Mouse (Mus musculus): ENCODE results near the gene Kcnma1. TPM values are rescaled to one million over a fixed set of nuclear protein-coding genes. Genes with fewer than 3 reads are reported as not detected.
A peak's percentile ranks its signal among the peaks of the same experiment; 100 is the strongest.

Gene Kcnma1
- polyA plus RNA-seq, 1 experiment from 2014 or later, result 2.8 TPM

DNA sequence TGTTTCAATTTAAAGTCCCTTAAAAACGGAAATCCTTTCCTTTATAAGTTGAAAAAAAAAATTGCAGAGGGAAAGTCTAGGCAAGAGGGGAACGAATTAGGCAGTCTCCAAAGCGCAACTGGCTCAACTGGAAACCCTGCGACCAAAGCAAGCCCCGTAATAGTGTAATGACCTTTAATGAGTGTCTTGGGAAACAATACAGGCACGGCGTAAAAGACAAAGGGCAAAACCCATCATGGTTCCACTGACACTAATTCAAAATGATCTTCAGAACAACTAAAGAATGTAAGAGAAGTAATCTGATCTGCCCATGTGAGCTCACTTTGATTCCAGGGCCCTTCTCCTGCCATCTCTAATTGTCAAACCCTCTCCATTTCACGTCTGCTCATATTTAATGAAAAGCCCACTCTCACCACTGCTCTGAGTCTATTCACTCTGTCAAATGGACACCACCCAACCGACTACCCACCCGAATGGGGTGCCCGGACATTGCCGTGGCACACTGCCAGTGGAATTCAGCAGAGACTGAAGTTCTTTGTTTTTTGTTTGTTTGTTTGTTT is 591.7 kb downstream of the Kcnma1 start:
- ChIA-PET POLR2A (no interaction called here), CTCF (no interaction called here)
- no peak for ATAC-seq
- DNase-seq (ENCODE audit: low read depth, low spot score), result no peak
- no peaks in the 10 kb centered on the region for H3K27me3 ChIP-seq
- TF ChIP-seq CTCF (IDR thresholded peaks at IDR 0.05), result no peak
- in situ Hi-C loops (cut with MboI; ENCODE audit: low pct_unique_long_range_greater_than_20kb), result loop anchor here (25.0 kb wide), 1 partner anchor 835 kb away; no protein-coding TSS in a partner anchor

DNA sequence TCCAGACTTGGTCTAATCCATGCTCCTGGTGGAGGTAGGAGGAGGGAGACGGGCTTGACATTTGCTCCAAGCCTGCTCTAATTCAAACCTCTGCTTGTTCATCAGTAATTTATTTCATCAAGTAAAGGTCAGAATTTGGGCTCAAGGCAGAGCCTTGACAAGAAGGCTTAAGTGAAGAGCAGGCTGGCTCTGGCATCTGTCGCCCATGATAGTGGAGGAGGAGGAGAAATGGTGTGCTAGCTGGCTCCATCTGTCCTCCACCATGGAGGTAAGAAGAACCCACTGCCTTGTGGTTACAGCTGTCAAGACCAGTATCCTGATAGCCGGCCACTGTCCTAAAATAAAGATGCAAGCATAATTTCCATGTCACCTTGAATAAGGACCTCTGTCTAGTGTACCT is 595.3 kb downstream of the Kcnma1 start:
- ATAC-seq (no peak), DNase-seq (ENCODE audit: low read depth, low spot score) (no peak)
- ChIA-PET POLR2A (no interaction called here), CTCF (interaction anchor here (1.1 kb wide), 1 partner anchor 10 kb away, joined by 3 read pairs; no protein-coding TSS in a partner anchor)
- TF ChIP-seq CTCF (IDR thresholded peaks at IDR 0.05), result no peak
- H3K27me3 ChIP-seq, result no peaks in the 10 kb centered on the region
- in situ Hi-C loops (cut with MboI; ENCODE audit: low pct_unique_long_range_greater_than_20kb), result loop anchor here (25.0 kb wide), 1 partner anchor 832 kb away; no protein-coding TSS in a partner anchor

DNA sequence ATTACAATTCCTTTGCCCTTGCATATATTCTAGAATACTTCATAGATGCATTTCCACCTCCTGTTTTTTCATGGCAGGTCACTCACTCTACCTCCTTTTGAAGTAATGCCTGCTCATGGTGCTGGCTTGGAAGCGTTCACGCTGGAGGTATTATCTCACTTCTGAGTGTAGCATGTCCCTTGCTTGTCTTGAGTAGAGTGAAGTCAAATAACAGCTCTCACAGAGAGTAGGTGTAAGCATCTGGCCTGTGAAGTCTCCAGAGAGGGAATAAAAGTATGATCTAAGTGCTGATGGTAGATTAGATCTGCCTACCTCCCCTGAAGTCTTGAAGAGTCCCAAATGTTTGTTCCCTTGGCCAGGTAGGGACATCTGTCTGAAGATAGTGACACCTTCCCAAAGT is 607.2 kb downstream of the Kcnma1 start:
- no peak for DNase-seq (ENCODE audit: low read depth, low spot score)
- CTCF ChIA-PET, result no interaction called here
- no peak for TF ChIP-seq CTCF (IDR thresholded peaks at IDR 0.05)
- in situ Hi-C loops (cut with MboI; ENCODE audit: low pct_unique_long_range_greater_than_20kb), result loop anchor here (10.0 to 25.0 kb wide), 6 partner anchors 362 to 1652 kb away; partner anchors contain the start of genes Dusp13 and Samd8
- no peak for ATAC-seq
- POLR2A ChIA-PET, result no interaction called here
- no peaks in the 10 kb centered on the region for H3K27me3 ChIP-seq

DNA sequence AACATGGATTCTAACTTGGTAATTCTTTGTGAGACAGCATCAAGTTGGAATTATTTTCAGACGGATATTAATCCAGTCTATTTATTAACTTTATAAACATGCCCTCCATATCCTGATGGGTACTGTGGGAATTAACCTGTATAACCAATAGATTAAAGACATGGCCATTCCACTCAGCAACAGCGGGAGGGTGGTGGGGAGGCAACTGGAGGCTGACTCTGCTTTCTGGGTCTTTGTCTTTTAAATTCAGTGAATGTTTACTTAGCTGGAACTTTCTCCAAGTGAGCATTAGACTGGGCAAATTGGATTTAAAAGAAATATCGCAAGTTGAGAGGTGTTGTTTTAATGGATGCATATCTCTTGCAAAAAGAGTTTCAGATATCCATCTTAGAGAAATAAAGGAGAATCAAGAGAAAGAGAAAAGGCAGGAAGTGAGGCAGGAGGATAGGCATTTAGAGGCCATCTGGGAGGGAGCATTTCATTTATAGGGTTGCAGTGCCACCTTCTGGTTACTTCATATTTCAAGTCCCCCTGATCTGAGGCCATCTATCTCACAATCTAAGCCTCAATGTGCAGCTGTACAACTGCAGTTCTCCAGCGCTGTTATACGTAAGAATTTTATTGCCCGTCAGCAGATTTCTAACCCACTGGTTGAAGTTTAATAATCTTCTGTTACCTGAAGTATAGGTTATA is 613.4 kb downstream of the Kcnma1 start:
- in situ Hi-C loops (cut with MboI; ENCODE audit: low pct_unique_long_range_greater_than_20kb), result loop anchor here (10.0 to 25.0 kb wide), 6 partner anchors 356 to 1646 kb away; partner anchors contain the start of genes Dusp13 and Samd8
- TF ChIP-seq CTCF (IDR thresholded peaks at IDR 0.05), result peak; percentile 73
- POLR2A ChIA-PET, result interaction anchor here (0.6 kb wide), 1 partner anchor 1470 kb away, joined by 5 read pairs; no protein-coding TSS in a partner anchor
- ATAC-seq, result no peak
- CTCF ChIA-PET, result interaction anchor here (0.6 to 1.4 kb wide), 4 partner anchors 26 to 591 kb away, joined by 3 to 4 read pairs (median 4); no protein-coding TSS in a partner anchor
- DNase-seq (ENCODE audit: low read depth, low spot score), result peak; percentile 51
- no peaks in the 10 kb centered on the region for H3K27me3 ChIP-seq

DNA sequence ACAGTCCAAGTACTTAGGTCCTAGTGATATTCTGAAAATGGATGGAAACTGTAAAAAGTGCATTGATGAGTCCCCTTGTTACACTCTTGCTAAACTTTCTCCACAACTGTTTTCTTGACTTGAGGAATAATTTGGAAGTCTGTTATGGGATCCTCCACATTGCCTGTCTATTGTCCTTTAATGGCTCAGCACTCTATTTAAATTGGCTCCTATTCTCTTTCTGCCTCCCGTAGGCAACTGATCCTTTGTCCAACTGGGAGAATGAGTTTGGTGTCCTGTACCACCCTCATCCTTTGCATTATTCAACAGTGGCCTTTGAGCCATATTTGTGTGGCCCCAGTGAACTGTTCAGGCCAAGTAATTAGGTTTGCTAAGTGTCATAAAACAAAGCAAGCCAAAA is 616.6 kb downstream of the Kcnma1 start:
- no peak for ATAC-seq
- ChIA-PET POLR2A (no interaction called here), CTCF (no interaction called here)
- H3K27me3 ChIP-seq, result no peaks in the 10 kb centered on the region
- no peak for DNase-seq (ENCODE audit: low read depth, low spot score)
- TF ChIP-seq CTCF (IDR thresholded peaks at IDR 0.05), result no peak
- in situ Hi-C loops (cut with MboI; ENCODE audit: low pct_unique_long_range_greater_than_20kb), result no loop called here

DNA sequence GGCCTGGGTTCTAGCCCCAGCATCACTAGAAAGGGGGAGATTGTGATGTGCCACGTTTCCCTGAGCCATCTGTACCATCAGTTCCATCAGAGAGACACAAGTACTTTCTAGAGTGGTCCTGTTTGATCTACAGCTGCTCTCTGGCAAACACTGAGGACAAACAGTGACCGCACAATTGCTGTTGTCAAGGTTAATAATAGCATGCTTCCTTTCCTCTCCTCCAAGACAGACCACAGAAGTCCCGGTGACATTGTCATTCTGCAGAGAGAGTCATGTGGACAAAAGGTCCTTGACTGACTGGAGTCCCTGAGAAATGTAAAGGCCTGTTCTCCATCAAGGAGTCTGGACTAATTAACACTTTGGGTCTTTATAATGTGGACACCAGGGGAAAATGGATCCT is 622.7 kb downstream of the Kcnma1 start:
- ChIA-PET POLR2A (interaction anchor here (0.7 kb wide), 1 partner anchor 190 kb away, joined by 6 read pairs; no protein-coding TSS in a partner anchor), CTCF (no interaction called here)
- DNase-seq (ENCODE audit: low read depth, low spot score) (no peak), ATAC-seq (no peak)
- no peaks in the 10 kb centered on the region for H3K27me3 ChIP-seq
- TF ChIP-seq CTCF (IDR thresholded peaks at IDR 0.05), result no peak
- in situ Hi-C loops (cut with MboI; ENCODE audit: low pct_unique_long_range_greater_than_20kb), result no loop called here

DNA sequence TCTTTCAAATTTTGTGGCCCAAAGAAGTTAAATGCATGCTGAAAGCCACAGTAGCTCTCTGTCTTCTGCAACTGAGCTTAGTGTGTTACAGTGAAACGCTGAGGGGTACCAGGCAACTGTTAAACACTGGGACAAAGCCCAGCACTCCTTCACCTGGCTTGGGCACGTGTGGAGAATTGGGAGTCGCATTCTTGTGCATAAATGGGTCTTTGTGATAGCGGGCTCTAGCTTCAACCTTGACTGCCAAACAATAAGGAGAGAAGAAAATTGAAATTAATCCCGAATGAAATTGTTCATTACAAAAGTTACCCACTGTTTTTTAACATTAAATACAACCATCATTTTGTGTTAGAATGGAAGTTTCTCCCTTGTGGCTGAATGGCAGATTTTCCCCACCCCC is 623.5 kb downstream of the Kcnma1 start:
- DNase-seq (ENCODE audit: low read depth, low spot score) (no peak), ATAC-seq (no peak)
- POLR2A ChIA-PET, result interaction anchor here (0.6 to 0.7 kb wide), 3 partner anchors 100 to 1402 kb away, joined by 3 to 6 read pairs (median 3); no protein-coding TSS in a partner anchor
- no peak for TF ChIP-seq CTCF (IDR thresholded peaks at IDR 0.05)
- no peaks in the 10 kb centered on the region for H3K27me3 ChIP-seq
- CTCF ChIA-PET, result interaction anchor here (1.2 kb wide), 1 partner anchor 13 kb away, joined by 3 read pairs; no protein-coding TSS in a partner anchor
- in situ Hi-C loops (cut with MboI; ENCODE audit: low pct_unique_long_range_greater_than_20kb), result no loop called here

DNA sequence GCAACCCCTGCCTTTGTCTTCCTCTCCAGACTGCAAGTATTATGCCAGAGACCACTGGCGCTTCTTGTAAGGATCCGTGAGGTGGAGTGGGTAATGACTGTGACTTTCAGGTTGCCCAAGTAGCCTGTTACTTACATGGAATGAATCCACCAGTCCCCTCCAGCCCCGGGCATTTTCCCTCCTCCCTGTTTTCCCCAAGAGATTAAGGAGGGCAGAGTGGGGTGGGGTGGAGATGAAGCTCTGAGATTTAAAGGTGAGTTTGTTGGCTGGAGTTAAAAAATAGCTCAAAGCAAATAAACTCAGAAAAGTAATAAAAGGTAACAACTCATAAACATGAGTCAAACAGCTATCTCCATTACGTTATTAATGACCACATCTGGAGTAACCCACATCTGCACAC is 624.1 kb downstream of the Kcnma1 start:
- ATAC-seq (no peak), DNase-seq (ENCODE audit: low read depth, low spot score) (no peak)
- CTCF ChIA-PET, result interaction anchor here (1.2 kb wide), 1 partner anchor 13 kb away, joined by 3 read pairs; no protein-coding TSS in a partner anchor
- no peak for TF ChIP-seq CTCF (IDR thresholded peaks at IDR 0.05)
- POLR2A ChIA-PET, result interaction anchor here (0.6 kb wide), 2 partner anchors 101 to 1402 kb away, joined by 3 read pairs; no protein-coding TSS in a partner anchor
- H3K27me3 ChIP-seq, result no peaks in the 10 kb centered on the region
- in situ Hi-C loops (cut with MboI; ENCODE audit: low pct_unique_long_range_greater_than_20kb), result no loop called here

DNA sequence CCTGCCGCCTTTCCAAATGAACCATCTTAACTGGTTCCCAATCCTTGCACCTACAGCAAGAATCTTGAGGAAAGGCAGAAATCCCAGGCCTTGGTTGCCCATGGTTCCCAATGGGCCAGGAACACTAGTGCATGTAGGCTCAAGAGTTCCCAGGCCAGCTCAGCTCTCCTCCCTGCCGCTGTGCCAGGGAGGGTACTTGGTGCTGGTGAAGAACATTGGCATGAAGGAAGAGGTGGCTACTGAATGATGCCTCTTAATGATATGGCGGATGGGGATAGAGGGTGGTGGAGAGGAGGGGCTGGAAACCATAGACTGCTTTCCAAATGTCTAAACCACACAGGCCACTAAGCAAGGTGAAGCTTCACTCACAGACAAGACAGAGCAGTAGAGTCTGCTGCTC is 627.5 kb downstream of the Kcnma1 start:
- ATAC-seq, result no peak
- DNase-seq (ENCODE audit: low read depth, low spot score), result no peak
- no peaks in the 10 kb centered on the region for H3K27me3 ChIP-seq
- CTCF ChIA-PET, result no interaction called here
- POLR2A ChIA-PET, result no interaction called here
- in situ Hi-C loops (cut with MboI; ENCODE audit: low pct_unique_long_range_greater_than_20kb), result no loop called here
- no peak for TF ChIP-seq CTCF (IDR thresholded peaks at IDR 0.05)

DNA sequence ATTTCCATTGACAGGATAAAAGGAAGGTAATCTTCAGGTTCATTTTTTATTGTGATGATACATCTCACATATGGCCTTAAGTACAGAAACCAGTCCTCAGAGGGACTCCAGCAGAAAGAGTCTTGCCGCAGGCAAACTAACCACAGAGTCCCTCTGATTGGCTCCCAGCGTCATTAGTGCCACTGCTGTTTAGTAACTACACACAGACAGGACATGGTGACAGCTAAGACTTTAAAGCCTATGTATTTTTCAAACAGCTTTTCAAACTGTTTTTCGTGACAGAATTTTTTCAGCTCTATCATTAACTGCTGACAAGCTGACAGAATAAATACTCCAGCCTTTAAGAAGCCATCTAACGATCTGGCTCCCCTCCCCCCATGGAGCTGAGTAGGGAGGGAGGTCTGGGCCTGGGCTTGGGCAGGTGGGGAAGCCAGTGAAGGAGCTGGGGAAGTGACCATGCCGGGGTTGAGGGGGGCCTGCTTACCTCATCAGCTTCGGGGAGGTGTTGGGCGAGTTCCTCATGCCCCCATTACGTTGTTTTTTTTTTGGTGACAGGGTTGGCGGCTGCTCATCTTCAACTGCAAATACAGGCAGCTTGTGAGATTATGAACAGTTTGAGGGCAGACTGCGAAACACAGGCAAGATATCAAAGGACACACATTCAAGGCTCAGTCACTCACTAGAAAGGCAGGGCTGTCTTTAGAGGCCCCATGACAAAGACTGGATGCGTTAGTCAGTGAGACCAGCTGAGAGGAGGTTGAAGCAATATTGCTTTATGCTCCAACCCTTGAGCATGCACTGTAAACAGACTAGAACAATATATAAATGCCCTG is 628.3 kb downstream of the Kcnma1 start:
- no peak for TF ChIP-seq CTCF (IDR thresholded peaks at IDR 0.05)
- ChIA-PET CTCF (no interaction called here), POLR2A (interaction anchor here (0.6 kb wide), 1 partner anchor 85 kb away, joined by 3 read pairs; no protein-coding TSS in a partner anchor)
- H3K27me3 ChIP-seq, result no peaks in the 10 kb centered on the region
- no peak for DNase-seq (ENCODE audit: low read depth, low spot score)
- in situ Hi-C loops (cut with MboI; ENCODE audit: low pct_unique_long_range_greater_than_20kb), result no loop called here
- no peak for ATAC-seq
